Mouse (Mus musculus): ENCODE measurements around the gene Mettl26. TPM values are rescaled to one million over a fixed set of nuclear protein-coding genes. Genes with fewer than 3 reads are reported as not detected.

Gene Mettl26
- polyA plus RNA-seq (2015; fragmentation: Nextera tagmentation; extraction: Ambion mirVana), result 63.0 and 65.7 TPM in 2 replicates

DNA sequence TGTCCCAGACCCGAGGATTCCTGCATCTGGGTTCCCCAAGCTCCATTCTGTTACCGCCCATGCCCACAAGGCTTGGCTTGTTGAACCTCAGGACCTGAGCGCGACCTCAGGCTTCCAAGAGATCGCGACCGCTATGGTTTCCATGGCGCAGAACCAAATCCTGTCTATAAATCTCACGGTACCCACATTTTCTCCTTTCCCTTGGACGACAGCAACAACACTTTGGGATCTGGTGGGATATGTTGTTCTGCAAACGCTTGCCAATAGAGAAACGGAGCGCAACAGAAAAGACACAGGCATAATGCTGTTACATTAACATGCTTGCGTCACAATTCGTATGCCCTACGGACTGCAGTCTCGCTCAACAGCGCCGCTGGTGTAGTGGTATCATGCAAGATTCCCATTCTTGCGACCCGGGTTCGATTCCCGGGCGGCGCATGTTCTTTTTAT lies at the start of gene Mettl26:
TSS of gene Mettl26 (plus strand) at position 354 of the 450 bp plus-strand sequence.
- under 1% methylated on average over 25 of the region's 25 CpGs for WGBS
- H3K9me3 ChIP-seq, result no peaks in the 10 kb centered on the region
- H3K4me2 ChIP-seq, result peak within 1 kb of the TSS; percentile 96
- peak within 1 kb of the TSS; percentile 80 for H3K4me3 ChIP-seq
- peak within 1 kb of the TSS; percentile 97 for H3K27ac ChIP-seq
- ATAC-seq (ENCODE audit: low FRiP score), result peak; percentile 69
- H3K9ac ChIP-seq, result peak within 1 kb of the TSS; percentile 87
- H3K36me3 ChIP-seq, result peaks cover 21% of the 10 kb centered on the region
- H3K27me3 ChIP-seq, result no peaks in the 10 kb centered on the region
- H3K4me1 ChIP-seq (replicated peaks), result peaks cover 29% of the 10 kb centered on the region

DNA sequence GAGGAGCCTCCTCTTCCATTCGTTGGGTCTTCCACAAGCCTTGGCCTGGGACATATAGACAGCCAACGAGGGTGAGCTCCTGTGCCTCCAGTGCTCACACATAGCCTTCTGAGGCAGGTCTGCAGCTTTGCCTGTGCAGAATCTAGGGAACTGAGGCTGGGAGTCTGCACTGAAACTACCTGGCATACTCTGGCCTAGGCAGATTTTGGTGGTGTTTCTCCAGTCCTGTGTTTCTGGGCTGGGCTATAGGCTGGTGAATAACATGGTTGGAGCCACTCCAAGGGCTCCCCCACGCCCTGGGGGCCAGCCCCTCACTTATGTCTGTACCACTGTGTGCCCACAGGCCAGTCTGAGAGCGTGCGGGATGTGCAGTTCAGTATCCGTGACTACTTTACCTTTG lies 49.6 kb upstream of the Mettl26 start:
- Histone ChIP-seq H3K4me1 (replicated peaks) (peaks cover 66% of the 10 kb centered on the region), H3K4me3 (no peak overlapping the region), H3K27me3 (peaks cover 2% of the 10 kb centered on the region; the same call in 1 of the 2 replicates), H3K9ac (0 out of 2 replicates have a peak overlapping the region, but pooled peaks have one; percentile 8), H3K36me3 (peaks cover 38% of the 10 kb centered on the region), H3K4me2 (peak overlapping the region; percentile 92; the same call in 1 of the 2 replicates), H3K27ac (no peak overlapping the region), H3K9me3 (no peaks in the 10 kb centered on the region)
- ATAC-seq (ENCODE audit: low FRiP score), result no peak
- WGBS, result 90% methylated on average over 6 of the region's 6 CpGs

DNA sequence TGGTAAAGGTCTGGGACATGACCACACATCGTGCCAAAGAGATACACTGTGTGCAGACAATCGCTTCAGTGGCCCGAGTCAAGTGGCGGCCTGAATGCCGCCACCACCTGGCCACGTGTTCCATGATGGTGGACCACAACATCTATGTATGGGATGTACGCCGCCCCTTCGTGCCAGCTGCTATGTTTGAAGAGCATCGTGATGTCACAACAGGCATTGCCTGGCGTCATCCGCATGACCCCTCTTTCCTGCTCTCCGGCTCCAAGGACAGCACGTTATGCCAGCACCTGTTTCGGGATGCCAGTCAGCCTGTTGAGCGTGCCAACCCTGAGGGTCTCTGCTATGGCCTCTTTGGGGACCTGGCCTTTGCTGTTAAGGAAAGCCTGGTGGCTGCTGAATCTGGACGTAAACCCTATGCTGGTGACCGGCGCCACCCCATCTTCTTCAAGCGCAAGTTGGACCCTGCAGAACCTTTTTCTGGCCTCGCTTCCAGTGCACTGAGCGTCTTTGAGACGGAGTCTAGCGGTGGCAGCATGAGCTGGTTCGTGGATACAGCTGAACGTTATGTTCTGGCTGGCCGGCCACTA lies 48.8 kb upstream of the Mettl26 start:
- H3K4me1 ChIP-seq (replicated peaks), result peaks cover 73% of the 10 kb centered on the region
- 0 out of 2 replicates have a peak overlapping the region, but pooled peaks have one; percentile 8 for H3K9ac ChIP-seq
- ATAC-seq (ENCODE audit: low FRiP score), result no peak
- no peaks in the 10 kb centered on the region for H3K9me3 ChIP-seq
- H3K4me2 ChIP-seq, result no peak overlapping the region
- H3K27me3 ChIP-seq, result no peaks in the 10 kb centered on the region
- peaks cover 44% of the 10 kb centered on the region for H3K36me3 ChIP-seq
- H3K4me3 ChIP-seq, result no peak overlapping the region
- H3K27ac ChIP-seq, result no peak overlapping the region
- WGBS, result 96% methylated on average over 27 of the region's 27 CpGs

DNA sequence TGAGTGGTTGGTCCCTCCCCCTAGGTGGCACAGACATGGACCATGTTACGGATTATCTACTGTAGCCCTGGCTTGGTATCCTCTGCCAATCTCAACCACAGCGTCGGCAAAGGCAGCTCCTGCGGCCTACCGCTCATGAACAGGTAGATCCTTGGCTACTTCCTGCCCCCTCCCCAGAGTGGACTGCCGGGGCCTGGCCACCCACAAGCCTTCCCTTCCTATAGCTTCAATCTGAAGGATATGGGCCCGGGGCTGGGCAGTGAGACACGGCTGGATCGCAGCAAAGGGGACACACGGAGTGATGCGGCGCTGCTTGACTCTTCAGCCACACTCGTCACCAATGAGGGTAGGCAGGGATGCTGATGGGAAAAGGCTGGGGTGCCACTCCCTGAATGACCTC lies 47.9 kb upstream of the Mettl26 start:
- 97% methylated on average over 13 of the region's 13 CpGs for WGBS
- 0 out of 2 replicates have a peak overlapping the region, but pooled peaks have one; percentile 13 for H3K9ac ChIP-seq
- H3K36me3 ChIP-seq, result peaks cover 51% of the 10 kb centered on the region
- H3K4me3 ChIP-seq, result no peak overlapping the region
- H3K4me1 ChIP-seq (replicated peaks), result peaks cover 82% of the 10 kb centered on the region
- H3K4me2 ChIP-seq, result no peak overlapping the region
- no peaks in the 10 kb centered on the region for H3K27me3 ChIP-seq
- ATAC-seq (ENCODE audit: low FRiP score), result no peak
- H3K27ac ChIP-seq, result no peak overlapping the region
- H3K9me3 ChIP-seq, result no peaks in the 10 kb centered on the region

DNA sequence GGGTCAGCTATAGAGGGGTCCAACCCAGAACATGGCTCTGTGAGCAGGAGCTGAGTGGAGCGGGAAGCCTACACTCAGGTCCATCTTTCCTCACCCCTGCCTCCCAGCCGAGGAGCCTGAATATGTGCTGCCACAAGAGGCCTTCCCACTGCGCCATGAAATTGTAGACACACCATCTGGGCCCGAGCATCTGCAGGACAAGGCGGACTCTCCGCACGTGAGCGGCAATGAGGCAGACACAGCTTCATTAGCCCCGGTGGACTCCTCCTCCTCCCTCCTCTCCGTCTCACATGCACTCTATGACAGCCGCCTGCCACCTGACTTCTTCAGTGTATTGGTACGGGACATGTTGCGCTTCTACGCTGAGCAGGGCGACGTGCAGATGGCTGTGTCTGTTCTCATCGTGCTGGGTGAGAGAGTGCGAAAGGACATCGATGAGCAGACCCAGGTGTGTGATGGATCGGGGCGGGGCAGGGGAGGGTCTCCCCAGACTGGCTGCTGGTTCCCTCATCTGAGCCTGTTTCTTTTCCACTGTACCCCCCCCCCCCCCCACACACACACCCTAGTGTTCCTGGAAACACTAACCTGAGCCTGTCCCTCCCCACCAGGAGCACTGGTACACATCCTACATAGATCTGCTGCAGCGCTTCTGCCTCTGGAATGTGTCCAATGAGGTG lies 47.2 kb upstream of the Mettl26 start:
- no peak for ATAC-seq (ENCODE audit: low FRiP score)
- H3K4me1 ChIP-seq (replicated peaks), result peaks cover 85% of the 10 kb centered on the region
- H3K4me2 ChIP-seq, result peak overlapping the region; percentile 92; the same call in 1 of the 2 replicates
- no peak overlapping the region for H3K4me3 ChIP-seq
- peaks cover 51% of the 10 kb centered on the region for H3K36me3 ChIP-seq
- no peaks in the 10 kb centered on the region for H3K27me3 ChIP-seq
- H3K9ac ChIP-seq, result peak overlapping the region; percentile 89
- H3K27ac ChIP-seq, result no peak overlapping the region; the same call in 1 of the 2 replicates
- no peaks in the 10 kb centered on the region for H3K9me3 ChIP-seq
- WGBS, result 87% methylated on average over 22 of the region's 22 CpGs

DNA sequence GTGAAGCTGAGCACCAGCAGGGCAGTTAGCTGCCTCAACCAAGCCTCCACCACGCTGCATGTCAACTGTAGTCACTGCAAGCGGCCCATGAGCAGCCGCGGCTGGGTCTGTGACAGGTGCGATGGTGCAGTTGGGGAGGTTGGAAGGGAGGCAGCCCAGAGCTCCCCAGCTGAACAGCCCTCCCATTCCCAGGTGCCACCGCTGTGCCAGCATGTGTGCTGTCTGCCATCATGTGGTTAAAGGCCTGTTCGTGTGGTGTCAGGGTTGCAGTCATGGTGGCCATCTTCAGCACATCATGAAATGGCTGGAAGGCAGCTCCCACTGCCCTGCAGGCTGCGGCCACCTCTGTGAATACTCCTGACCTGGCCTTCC lies 46.7 kb upstream of the Mettl26 start:
- Histone ChIP-seq H3K4me1 (replicated peaks) (peaks cover 82% of the 10 kb centered on the region), H3K27ac (peak overlapping the region; percentile 95), H3K4me3 (peak overlapping the region; percentile 67), H3K4me2 (peak overlapping the region; percentile 92), H3K9ac (peak overlapping the region; percentile 89), H3K36me3 (peaks cover 51% of the 10 kb centered on the region), H3K9me3 (no peaks in the 10 kb centered on the region), H3K27me3 (no peaks in the 10 kb centered on the region)
- 84% methylated on average over 8 of the region's 8 CpGs for WGBS
- no peak for ATAC-seq (ENCODE audit: low FRiP score)

DNA sequence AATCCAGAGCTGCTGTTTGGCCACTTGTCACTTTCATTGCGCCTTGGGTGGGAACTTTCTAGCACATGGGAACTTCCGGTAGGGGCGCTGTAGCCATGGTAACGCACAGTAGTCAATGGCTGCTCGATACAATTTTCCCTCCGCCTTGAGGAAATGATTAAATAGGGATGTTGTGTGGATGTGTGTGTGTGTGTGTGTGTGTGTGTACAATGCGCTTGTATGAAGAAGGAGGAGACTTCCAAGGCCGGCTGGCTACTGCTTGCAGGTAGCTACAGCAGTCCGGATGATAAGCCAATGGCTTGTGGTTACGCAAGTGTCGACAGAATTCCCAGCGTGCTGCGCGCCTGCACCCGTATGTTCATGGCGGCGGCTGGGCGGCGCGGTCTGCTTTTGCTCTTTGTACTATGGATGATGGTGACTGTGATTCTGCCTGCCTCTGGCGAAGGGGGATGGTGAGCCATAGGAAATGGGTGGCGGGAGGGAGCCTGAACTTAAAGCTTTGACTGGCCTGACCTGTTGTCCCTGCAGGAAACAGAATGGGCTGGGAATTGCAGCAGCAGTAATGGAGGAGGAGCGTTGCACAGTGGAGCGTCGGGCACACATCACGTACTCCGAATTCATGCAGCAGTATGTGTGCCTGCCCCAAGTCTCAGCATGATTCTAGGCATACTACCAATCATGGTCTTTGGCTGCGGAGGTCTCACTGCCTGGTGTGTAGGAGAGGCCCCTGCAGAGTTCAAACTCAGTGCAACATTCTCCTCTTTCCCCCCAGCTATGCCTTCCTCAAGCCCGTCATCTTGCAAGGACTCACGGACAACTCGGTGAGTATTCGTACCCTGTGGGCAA lies 45.9 kb upstream of the Mettl26 start, which contains the start of gene Jmjd8:
TSS of gene Jmjd8 (plus strand) at position 156 of the 846 bp plus-strand sequence.
- Histone ChIP-seq H3K4me2 (peak within 1 kb of the TSS; percentile 92), H3K4me1 (replicated peaks) (peaks cover 85% of the 10 kb centered on the region), H3K27me3 (no peaks in the 10 kb centered on the region), H3K9ac (peak within 1 kb of the TSS; percentile 89), H3K9me3 (no peaks in the 10 kb centered on the region), H3K36me3 (peaks cover 51% of the 10 kb centered on the region), H3K4me3 (peak within 1 kb of the TSS; percentile 67), H3K27ac (peak within 1 kb of the TSS; percentile 95)
- 1% methylated on average over 32 of the region's 32 CpGs for WGBS
- ATAC-seq (ENCODE audit: low FRiP score), result peak; percentile 60

DNA sequence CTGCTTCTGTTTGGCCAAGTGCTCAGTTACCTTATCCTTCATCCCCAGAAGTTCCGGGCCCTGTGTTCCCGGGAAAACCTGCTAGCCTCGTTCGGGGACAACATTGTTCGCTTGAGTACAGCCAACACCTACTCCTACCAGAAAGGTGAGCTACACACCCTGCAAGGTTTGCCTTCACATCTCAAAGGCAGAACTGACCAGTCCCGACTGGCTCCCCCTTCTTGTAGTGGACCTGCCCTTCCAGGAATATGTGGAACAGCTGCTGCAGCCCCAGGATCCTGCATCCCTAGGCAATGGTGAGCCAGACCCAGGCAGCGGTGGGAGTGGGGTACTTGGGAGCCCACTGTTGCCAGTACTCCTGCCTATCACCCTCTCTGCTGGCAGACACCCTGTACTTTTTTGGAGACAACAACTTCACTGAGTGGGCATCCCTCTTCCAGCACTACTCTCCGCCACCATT lies 45.3 kb upstream of the Mettl26 start:
- 40% methylated on average over 8 of the region's 8 CpGs for WGBS
- peaks cover 85% of the 10 kb centered on the region for H3K4me1 ChIP-seq (replicated peaks)
- H3K36me3 ChIP-seq, result peaks cover 51% of the 10 kb centered on the region
- H3K9me3 ChIP-seq, result no peaks in the 10 kb centered on the region
- peak overlapping the region; percentile 92 for H3K4me2 ChIP-seq
- peak overlapping the region; percentile 67 for H3K4me3 ChIP-seq
- H3K27me3 ChIP-seq, result no peaks in the 10 kb centered on the region
- no peak for ATAC-seq (ENCODE audit: low FRiP score)
- peak overlapping the region; percentile 89 for H3K9ac ChIP-seq
- peak overlapping the region; percentile 95 for H3K27ac ChIP-seq

DNA sequence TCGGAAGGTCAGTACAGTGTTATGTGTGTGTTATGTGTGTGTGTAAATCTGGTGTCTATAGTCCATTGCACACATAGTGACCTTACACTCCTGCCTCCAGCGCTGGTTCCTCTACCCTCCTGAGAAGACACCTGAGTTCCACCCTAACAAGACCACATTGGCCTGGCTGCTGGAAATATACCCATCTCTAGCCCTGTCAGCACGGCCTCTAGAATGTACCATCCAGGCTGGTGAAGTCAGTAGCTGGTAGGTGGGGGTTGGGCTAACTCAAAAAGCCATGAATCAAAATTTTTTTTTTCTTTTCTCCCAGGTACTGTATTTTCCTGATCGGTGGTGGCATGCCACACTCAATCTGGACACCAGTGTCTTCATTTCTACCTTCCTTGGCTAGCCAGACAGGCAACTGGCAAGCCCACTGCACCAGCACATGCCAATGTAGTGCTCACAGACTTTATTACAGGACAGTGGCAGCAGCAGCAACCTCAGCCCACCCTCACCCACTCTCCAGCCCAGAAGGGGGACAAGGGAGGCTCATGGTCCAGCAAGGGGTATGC lies 44.6 kb upstream of the Mettl26 start:
- Histone ChIP-seq H3K9ac (peak overlapping the region; percentile 89; the same call in 1 of the 2 replicates), H3K9me3 (no peaks in the 10 kb centered on the region), H3K4me3 (peak overlapping the region; percentile 67), H3K4me1 (replicated peaks) (peaks cover 85% of the 10 kb centered on the region), H3K4me2 (peak overlapping the region; percentile 92), H3K27ac (0 out of 2 replicates have a peak overlapping the region, but pooled peaks have one; percentile 95), H3K36me3 (peaks cover 58% of the 10 kb centered on the region), H3K27me3 (no peaks in the 10 kb centered on the region)
- 90% methylated on average over 4 of the region's 4 CpGs for WGBS
- no peak for ATAC-seq (ENCODE audit: low FRiP score)

DNA sequence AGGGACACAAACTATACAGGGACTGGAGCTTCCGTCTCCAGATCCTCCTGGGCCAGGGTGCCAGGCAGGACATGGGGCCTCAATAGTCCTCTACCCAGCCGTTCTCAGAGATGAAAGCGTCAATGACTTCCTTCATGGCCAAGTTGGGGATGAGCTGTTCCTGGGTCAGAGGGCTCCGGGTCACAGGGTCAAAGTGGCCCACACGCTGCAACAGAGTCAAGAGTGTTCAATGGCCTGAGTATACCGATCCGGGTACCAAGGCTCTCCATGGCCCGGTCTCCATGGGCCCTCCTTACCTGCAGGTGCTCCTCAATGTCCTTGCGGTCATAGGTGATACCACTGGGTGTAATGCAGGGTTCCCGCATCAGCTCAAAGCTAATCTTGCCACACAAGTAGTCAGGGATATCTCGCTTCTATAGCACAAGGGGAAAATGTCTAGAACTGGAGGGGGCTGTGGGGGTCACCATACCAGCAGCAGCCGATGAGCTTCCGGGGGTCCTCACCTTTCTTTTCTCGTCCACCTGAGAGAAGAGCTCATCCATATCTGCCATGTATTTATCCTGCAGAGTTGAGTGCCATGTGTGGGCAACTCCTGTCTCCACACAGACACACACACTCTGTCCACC lies 44.0 kb upstream of the Mettl26 start:
- H3K4me2 ChIP-seq, result peak overlapping the region; percentile 99
- H3K4me1 ChIP-seq (replicated peaks), result peaks cover 85% of the 10 kb centered on the region
- H3K4me3 ChIP-seq, result peak overlapping the region; percentile 82; the same call in 1 of the 2 replicates
- 91% methylated on average over 14 of the region's 14 CpGs for WGBS
- H3K9me3 ChIP-seq, result no peaks in the 10 kb centered on the region
- no peak for ATAC-seq (ENCODE audit: low FRiP score)
- H3K36me3 ChIP-seq, result peaks cover 58% of the 10 kb centered on the region
- no peak overlapping the region; the same call in 1 of the 2 replicates for H3K27ac ChIP-seq
- peak overlapping the region; percentile 91 for H3K9ac ChIP-seq
- no peaks in the 10 kb centered on the region for H3K27me3 ChIP-seq

All from hindbrain, embryonic 13.5 days (tissue).